Mouse (Mus musculus): ENCODE measurements around the gene Dnm3. TPM values are rescaled to one million over a fixed set of nuclear protein-coding genes. Genes with fewer than 3 reads are reported as not detected.

The Dnm3 gene
- polyA plus RNA-seq, 1 experiment from 2014 or later: 6.5 TPM

- Histone ChIP-seq H3K9me3 (ENCODE audit: control insufficient read depth, low read length) (no peaks in the 10 kb centered on the region), H3K9ac (ENCODE audit: low read depth, low read length) (no peak overlapping the region), H3K4me2 (replicated peaks; ENCODE audit: low read depth, low read length) (no peak overlapping the region), H3K27me3 (ENCODE audit: control insufficient read depth, insufficient read depth, low read length) (no peaks in the 10 kb centered on the region), H3K27ac (ENCODE audit: low read depth, low read length) (no peak overlapping the region), H3K4me1 (ENCODE audit: control insufficient read depth, insufficient read depth, low read length) (no peaks in the 10 kb centered on the region), H3K36me3 (ENCODE audit: control insufficient read depth, insufficient read depth, low read length) (no peaks in the 10 kb centered on the region), H3K4me3 (ENCODE audit: low read length) (no peak overlapping the region)
- 59% methylated on average over 4 of the region's 4 CpGs for WGBS
- ATAC-seq (ENCODE audit: low FRiP score, low TSS enrichment): no peak
Observed at GRCm38 (mm10) chr1:162324412-162324811, 153.4 kb downstream of the Dnm3 start.

GRCm38 (mm10) chr1:162323142-162323541 is 154.7 kb downstream of the Dnm3 start:
- Histone ChIP-seq H3K9me3 (ENCODE audit: control insufficient read depth, low read length) (no peaks in the 10 kb centered on the region), H3K27ac (ENCODE audit: low read depth, low read length) (no peak overlapping the region), H3K4me1 (ENCODE audit: control insufficient read depth, insufficient read depth, low read length) (no peaks in the 10 kb centered on the region), H3K4me2 (replicated peaks; ENCODE audit: low read depth, low read length) (no peak overlapping the region), H3K27me3 (ENCODE audit: control insufficient read depth, insufficient read depth, low read length) (no peaks in the 10 kb centered on the region), H3K36me3 (ENCODE audit: control insufficient read depth, insufficient read depth, low read length) (no peaks in the 10 kb centered on the region), H3K4me3 (ENCODE audit: low read length) (no peak overlapping the region), H3K9ac (ENCODE audit: low read depth, low read length) (no peak overlapping the region)
- 80% methylated on average over 2 of the region's 2 CpGs for WGBS
- no peak for ATAC-seq (ENCODE audit: low FRiP score, low TSS enrichment)

GRCm38 (mm10) chr1:162313451-162314276 is 164.2 kb downstream of the Dnm3 start:
- H3K4me3 ChIP-seq (ENCODE audit: low read length): no peak overlapping the region
- H3K27me3 ChIP-seq (ENCODE audit: control insufficient read depth, insufficient read depth, low read length): no peaks in the 10 kb centered on the region
- H3K4me1 ChIP-seq (ENCODE audit: control insufficient read depth, insufficient read depth, low read length): no peaks in the 10 kb centered on the region
- H3K27ac ChIP-seq (ENCODE audit: low read depth, low read length): no peak overlapping the region
- no peaks in the 10 kb centered on the region for H3K9me3 ChIP-seq (ENCODE audit: control insufficient read depth, low read length)
- no peak overlapping the region; the same call in 1 of the 2 replicates for H3K9ac ChIP-seq (ENCODE audit: low read depth, low read length)
- no peaks in the 10 kb centered on the region for H3K36me3 ChIP-seq (ENCODE audit: control insufficient read depth, insufficient read depth, low read length)
- ATAC-seq (ENCODE audit: low FRiP score, low TSS enrichment): peak; percentile 94
- 37% methylated on average over 11 of the region's 11 CpGs for WGBS
- no peak overlapping the region for H3K4me2 ChIP-seq (replicated peaks; ENCODE audit: low read depth, low read length)

- ATAC-seq (ENCODE audit: low FRiP score, low TSS enrichment): no peak
- 73% methylated on average over 2 of the region's 2 CpGs for WGBS
- no peaks in the 10 kb centered on the region for H3K9me3 ChIP-seq (ENCODE audit: control insufficient read depth, low read length)
- H3K4me3 ChIP-seq (ENCODE audit: low read length): no peak overlapping the region
- no peak overlapping the region for H3K4me2 ChIP-seq (replicated peaks; ENCODE audit: low read depth, low read length)
- H3K4me1 ChIP-seq (ENCODE audit: control insufficient read depth, insufficient read depth, low read length): no peaks in the 10 kb centered on the region
- no peak overlapping the region for H3K9ac ChIP-seq (ENCODE audit: low read depth, low read length)
- no peaks in the 10 kb centered on the region for H3K36me3 ChIP-seq (ENCODE audit: control insufficient read depth, insufficient read depth, low read length)
- H3K27ac ChIP-seq (ENCODE audit: low read depth, low read length): no peak overlapping the region
- no peaks in the 10 kb centered on the region for H3K27me3 ChIP-seq (ENCODE audit: control insufficient read depth, insufficient read depth, low read length)
Observed at GRCm38 (mm10) chr1:162312621-162313020, 165.2 kb downstream of the Dnm3 start.

- H3K4me3 ChIP-seq (ENCODE audit: low read length): no peak overlapping the region
- H3K9me3 ChIP-seq (ENCODE audit: control insufficient read depth, low read length): no peaks in the 10 kb centered on the region
- H3K27me3 ChIP-seq (ENCODE audit: control insufficient read depth, insufficient read depth, low read length): no peaks in the 10 kb centered on the region
- no peaks in the 10 kb centered on the region for H3K36me3 ChIP-seq (ENCODE audit: control insufficient read depth, insufficient read depth, low read length)
- WGBS: 76% methylated on average over 7 of the region's 7 CpGs
- no peak overlapping the region for H3K4me2 ChIP-seq (replicated peaks; ENCODE audit: low read depth, low read length)
- ATAC-seq (ENCODE audit: low FRiP score, low TSS enrichment): no peak
- H3K9ac ChIP-seq (ENCODE audit: low read depth, low read length): no peak overlapping the region
- no peaks in the 10 kb centered on the region for H3K4me1 ChIP-seq (ENCODE audit: control insufficient read depth, insufficient read depth, low read length)
- no peak overlapping the region for H3K27ac ChIP-seq (ENCODE audit: low read depth, low read length)
Observed at GRCm38 (mm10) chr1:162312152-162312551, 165.7 kb downstream of the Dnm3 start.

GRCm38 (mm10) chr1:162305247-162305646 is 172.6 kb downstream of the Dnm3 start:
- Histone ChIP-seq H3K36me3 (ENCODE audit: control insufficient read depth, insufficient read depth, low read length) (no peaks in the 10 kb centered on the region), H3K4me3 (ENCODE audit: low read length) (no peak overlapping the region), H3K27me3 (ENCODE audit: control insufficient read depth, insufficient read depth, low read length) (no peaks in the 10 kb centered on the region), H3K27ac (ENCODE audit: low read depth, low read length) (0 out of 2 replicates have a peak overlapping the region, but pooled peaks have one; percentile 14), H3K9me3 (ENCODE audit: control insufficient read depth, low read length) (no peaks in the 10 kb centered on the region), H3K4me2 (replicated peaks; ENCODE audit: low read depth, low read length) (no peak overlapping the region), H3K9ac (ENCODE audit: low read depth, low read length) (no peak overlapping the region), H3K4me1 (ENCODE audit: control insufficient read depth, insufficient read depth, low read length) (0 out of 2 replicates have a peak, but pooled peaks cover 4% of the 10 kb centered on the region)
- ATAC-seq (ENCODE audit: low FRiP score, low TSS enrichment): no peak
- WGBS: 43% methylated on average over 6 of the region's 6 CpGs

- H3K4me2 ChIP-seq (replicated peaks; ENCODE audit: low read depth, low read length): no peak overlapping the region
- H3K36me3 ChIP-seq (ENCODE audit: control insufficient read depth, insufficient read depth, low read length): no peaks in the 10 kb centered on the region
- ATAC-seq (ENCODE audit: low FRiP score, low TSS enrichment): 0 out of 2 replicates have a peak, but pooled peaks have one; percentile 57
- no peaks in the 10 kb centered on the region for H3K9me3 ChIP-seq (ENCODE audit: control insufficient read depth, low read length)
- 0 out of 2 replicates have a peak, but pooled peaks cover 4% of the 10 kb centered on the region for H3K4me1 ChIP-seq (ENCODE audit: control insufficient read depth, insufficient read depth, low read length)
- H3K9ac ChIP-seq (ENCODE audit: low read depth, low read length): no peak overlapping the region
- H3K27ac ChIP-seq (ENCODE audit: low read depth, low read length): no peak overlapping the region
- no peaks in the 10 kb centered on the region for H3K27me3 ChIP-seq (ENCODE audit: control insufficient read depth, insufficient read depth, low read length)
- WGBS: 26% methylated on average over 4 of the region's 4 CpGs
- H3K4me3 ChIP-seq (ENCODE audit: low read length): no peak overlapping the region
Observed at GRCm38 (mm10) chr1:162302480-162302879, 175.4 kb downstream of the Dnm3 start.

- no peaks in the 10 kb centered on the region for H3K36me3 ChIP-seq (ENCODE audit: control insufficient read depth, insufficient read depth, low read length)
- no peak for ATAC-seq (ENCODE audit: low FRiP score, low TSS enrichment)
- H3K9ac ChIP-seq (ENCODE audit: low read depth, low read length): no peak overlapping the region
- no peaks in the 10 kb centered on the region for H3K4me1 ChIP-seq (ENCODE audit: control insufficient read depth, insufficient read depth, low read length)
- no peak overlapping the region for H3K4me3 ChIP-seq (ENCODE audit: low read length)
- 79% methylated on average over 12 of the region's 12 CpGs for WGBS
- H3K9me3 ChIP-seq (ENCODE audit: control insufficient read depth, low read length): no peaks in the 10 kb centered on the region
- H3K27me3 ChIP-seq (ENCODE audit: control insufficient read depth, insufficient read depth, low read length): no peaks in the 10 kb centered on the region
- H3K4me2 ChIP-seq (replicated peaks; ENCODE audit: low read depth, low read length): no peak overlapping the region
- no peak overlapping the region for H3K27ac ChIP-seq (ENCODE audit: low read depth, low read length)
Observed at GRCm38 (mm10) chr1:162299558-162300319, 178.1 kb downstream of the Dnm3 start.

- Histone ChIP-seq H3K9ac (ENCODE audit: low read depth, low read length) (no peak overlapping the region), H3K27ac (ENCODE audit: low read depth, low read length) (no peak overlapping the region), H3K27me3 (ENCODE audit: control insufficient read depth, insufficient read depth, low read length) (no peaks in the 10 kb centered on the region), H3K4me1 (ENCODE audit: control insufficient read depth, insufficient read depth, low read length) (no peaks in the 10 kb centered on the region), H3K36me3 (ENCODE audit: control insufficient read depth, insufficient read depth, low read length) (no peaks in the 10 kb centered on the region), H3K4me2 (replicated peaks; ENCODE audit: low read depth, low read length) (no peak overlapping the region), H3K4me3 (ENCODE audit: low read length) (no peak overlapping the region), H3K9me3 (ENCODE audit: control insufficient read depth, low read length) (no peaks in the 10 kb centered on the region)
- ATAC-seq (ENCODE audit: low FRiP score, low TSS enrichment): no peak
- WGBS: 88% methylated on average over 3 of the region's 3 CpGs
Observed at GRCm38 (mm10) chr1:162298527-162298926, 179.3 kb downstream of the Dnm3 start.

All from kidney, embryonic 14.5 days (tissue).